ENCODE assay signal across 11 mouse cellular contexts in the genomic region with DNA sequence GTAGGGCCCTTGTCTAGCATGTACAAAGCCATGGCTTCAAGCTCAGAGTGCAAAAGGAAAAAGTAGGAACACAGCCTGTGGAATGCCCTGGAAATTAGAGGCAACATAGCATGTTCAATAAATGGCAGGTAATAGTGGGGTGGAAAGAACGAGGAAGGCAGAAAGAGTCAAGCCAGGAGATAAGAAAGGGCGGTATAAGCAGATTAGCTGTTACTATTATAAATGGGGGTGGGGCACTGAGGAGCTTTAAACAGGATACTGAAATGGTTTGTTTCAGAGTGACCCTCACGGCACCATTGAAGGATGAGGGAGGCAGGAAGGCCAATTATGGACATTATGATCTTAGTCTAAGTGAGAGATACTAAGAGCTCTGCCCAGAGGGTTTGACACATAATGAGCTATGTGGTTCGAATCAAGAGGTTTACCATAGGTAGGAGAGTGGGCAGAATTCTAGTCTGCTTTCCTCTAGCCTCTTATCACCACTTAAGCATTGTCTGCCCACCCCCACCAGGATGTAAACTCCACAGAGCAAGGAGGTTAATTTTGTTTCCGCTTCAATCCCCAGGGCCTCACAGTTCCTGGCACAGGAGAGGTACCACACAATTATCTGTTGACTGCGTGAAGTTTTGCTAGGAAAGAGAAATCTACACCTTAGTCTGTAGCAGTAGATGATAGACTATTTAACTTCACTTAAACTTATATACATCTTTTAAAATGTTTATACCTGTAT. TPM values are rescaled to one million over a fixed set of nuclear protein-coding genes. Genes with fewer than 3 reads are reported as not detected.
DNase-seq lines count a peak whose midpoint lies in the region; ATAC-seq lines count a peak whose summit lies in the region.
"Had no signal": no experiment of that assay in that cellular context is flagged by ENCODE, and none has a peak within 500 bp of the region (broad histone marks: within the 10 kb centered on the region; RNA-seq: fewer than 3 reads in every experiment).

No protein-coding gene starts in this region.

- no peaks in the 10 kb centered on the region for H3K9me3 ChIP-seq in heart, embryonic 10.5 days
- no peaks in the 10 kb centered on the region for H3K9me3 ChIP-seq in stomach, embryonic 16.5 days (replicated peaks; ENCODE audit: control insufficient read depth, low read length)
- H3K9me3 ChIP-seq in embryonic facial prominence, embryonic 10.5 days = no peaks in the 10 kb centered on the region

- peaks cover 23% of the 10 kb centered on the region for H3K4me1 ChIP-seq in heart, embryonic 10.5 days
- H3K4me1 ChIP-seq in stomach, embryonic 16.5 days (ENCODE audit: control insufficient read depth, insufficient read depth, low read length) = peaks cover 10% of the 10 kb centered on the region
- peaks cover 18% of the 10 kb centered on the region for H3K4me1 ChIP-seq in embryonic facial prominence, embryonic 10.5 days

- no peak overlapping the region for H3K4me2 ChIP-seq in stomach, embryonic 16.5 days (ENCODE audit: low read depth, low read length)

- no peak overlapping the region for H3K4me3 ChIP-seq in heart, embryonic 10.5 days
- H3K4me3 ChIP-seq in stomach, embryonic 16.5 days (replicated peaks; ENCODE audit: low read length) = no peak overlapping the region
- H3K4me3 ChIP-seq in embryonic facial prominence, embryonic 10.5 days = no peak overlapping the region

- 0 out of 2 replicates have a peak, but pooled peaks cover 3% of the 10 kb centered on the region for H3K36me3 ChIP-seq in heart, embryonic 10.5 days
- H3K36me3 ChIP-seq in stomach, embryonic 16.5 days (ENCODE audit: control insufficient read depth, insufficient read depth, low read length) = no peaks in the 10 kb centered on the region
- no peaks in the 10 kb centered on the region for H3K36me3 ChIP-seq in embryonic facial prominence, embryonic 10.5 days (replicated peaks)

- H3K27me3 ChIP-seq in heart, embryonic 10.5 days (ENCODE audit: insufficient read depth, poor library complexity, severe bottlenecking) = no peaks in the 10 kb centered on the region
- no peaks in the 10 kb centered on the region for H3K27me3 ChIP-seq in stomach, embryonic 16.5 days (ENCODE audit: control insufficient read depth, insufficient read depth, low read length)
- H3K27me3 ChIP-seq in embryonic facial prominence, embryonic 10.5 days (replicated peaks; ENCODE audit: low read depth, poor library complexity, severe bottlenecking) = no peaks in the 10 kb centered on the region

- WGBS in heart, embryonic 10.5 days = 25% methylated on average over 6 of the region's 6 CpGs
- WGBS in stomach, embryonic 16.5 days = 25% methylated on average over 6 of the region's 6 CpGs
- 60% methylated on average over 6 of the region's 6 CpGs for WGBS in embryonic facial prominence, embryonic 10.5 days

- intact Hi-C loops in heart, postnatal 10 days (cut with DNase I) = loop anchor here (2.0 kb wide), 1 partner anchor 38 kb away; no protein-coding TSS in a partner anchor

- ATAC-seq in stomach, embryonic 16.5 days (ENCODE audit: insufficient read depth, low FRiP score) = peak; percentile 51; the same call in 1 of the 2 replicates

- H3K27ac ChIP-seq in heart, embryonic 10.5 days = peak overlapping the region; percentile 36; the same call in 1 of the 2 replicates
- peak overlapping the region; percentile 15 for H3K27ac ChIP-seq in stomach, embryonic 16.5 days (ENCODE audit: low read length)
- H3K27ac ChIP-seq in embryonic facial prominence, embryonic 10.5 days (replicated peaks) = no peak overlapping the region
- H3K27ac ChIP-seq: kidney, postnatal 0 days; macrophage had no signal

- no peak overlapping the region for H3K9ac ChIP-seq in stomach, embryonic 16.5 days (ENCODE audit: low read length)

- DNase-seq in heart, embryonic 10.5 days (ENCODE audit: low spot score) = no peak
- no peak for DNase-seq in heart, postnatal 10 days
- peak; percentile 50 to 58 for DNase-seq in spleen, postnatal 36 days (ENCODE audit: low spot score in 2 of 2)
- DNase-seq in spleen, adult 18-20 months = no peak
- DNase-seq in liver = peak; percentile 33
- DNase-seq in gastrocnemius, postnatal 25 days = no peak
- DNase-seq in embryonic facial prominence, embryonic 10.5 days (ENCODE audit: low spot score) = no peak
- DNase-seq: gastrocnemius, postnatal 10 days had no signal

RNA-seq across cellular contexts. Expression of a gene that starts 6.9 kb away (rescaled TPM):
- polyA plus RNA-seq in heart, embryonic 10.5 days (2016; fragmentation: Nextera tagmentation; extraction: Ambion mirVana) = 14.8 and 15.1 TPM in 2 replicates
- 10 to 100 TPM; 22.9 to 24.9 TPM for total RNA-seq in heart, postnatal 10 days (2021)
- polyA plus RNA-seq in stomach, embryonic 16.5 days (2015; fragmentation: Nextera tagmentation; extraction: Ambion mirVana) = 11.5 and 12.1 TPM in 2 replicates
- total RNA-seq in gastrocnemius, postnatal 25 days (2021) = 10 to 100 TPM; 10.2 to 10.6 TPM
- 15.6 and 16.3 TPM in 2 replicates for polyA plus RNA-seq in embryonic facial prominence, embryonic 10.5 days (2016; fragmentation: Nextera tagmentation; extraction: Ambion mirVana)

RNA-seq across cellular contexts. Expression of a gene that starts 39.0 kb away (rescaled TPM):
- 167 and 206 TPM in 2 replicates for polyA plus RNA-seq in heart, embryonic 10.5 days (2016; fragmentation: Nextera tagmentation; extraction: Ambion mirVana)
- total RNA-seq in heart, postnatal 10 days (2021) = 10 to 100 TPM; 70.2 to 75.0 TPM
- polyA plus RNA-seq in stomach, embryonic 16.5 days (2015; fragmentation: Nextera tagmentation; extraction: Ambion mirVana) = 227 and 228 TPM in 2 replicates
- total RNA-seq in gastrocnemius, postnatal 25 days (2021) = 10 to 100 TPM; 25.4 to 29.9 TPM
- polyA plus RNA-seq in embryonic facial prominence, embryonic 10.5 days (2016; fragmentation: Nextera tagmentation; extraction: Ambion mirVana) = 188 and 190 TPM in 2 replicates

Comparison
In these comparisons a context has a peak if more than half of its experiments do, and no peak if none do; other contexts are left out.
1. DNase-seq: peak in spleen, postnatal 36 days (2 of 2) and liver (single experiment); none in heart, embryonic 10.5 days (single experiment), heart, postnatal 10 days (0 of 2), spleen, adult 18-20 months (0 of 2), gastrocnemius, postnatal 25 days (single experiment) and embryonic facial prominence, embryonic 10.5 days (single experiment).